Mouse (Mus musculus) spleen, adult 2 months (tissue): ENCODE measurements around the gene Atp8a1. TPM values are rescaled to one million over a fixed set of nuclear protein-coding genes. Genes with fewer than 3 reads are reported as not detected.

Experiments used
- DNase-seq, 2 experiments: peaks; one replicate each; pipeline versions ENCODE4 v3.0.0 to v3.0.0-alpha.2; 2012 to 2021; ENCODE audit warnings: low spot score in 2 of 2, low read depth in 1 of 2
- H3K27ac ChIP-seq: fragments of 200-500 bp; 2 replicates; pipeline ENCODE4 v1.5.1; 2012; ENCODE audit warnings: low read length, inconsistent platforms; ENCODE audit not compliant: insufficient read depth
- H3K27me3 ChIP-seq: fragments of 200-500 bp; 2 replicates; pipeline ENCODE4 v1.6.1; 2012; ENCODE audit warnings: mild to moderate bottlenecking, moderate library complexity, low read length, inconsistent platforms; ENCODE audit not compliant: control insufficient read depth, insufficient read depth
- H3K36me3 ChIP-seq: fragments of 200-500 bp; 2 replicates; pipeline ENCODE4 v1.6.1; 2012; ENCODE audit warnings: mild to moderate bottlenecking, low read length, inconsistent platforms; ENCODE audit not compliant: control insufficient read depth, insufficient read depth
- H3K4me1 ChIP-seq: fragments of 200-500 bp; 2 replicates; pipeline ENCODE4 v1.6.1; 2011; ENCODE audit warnings: inconsistent platforms; ENCODE audit not compliant: control insufficient read depth, insufficient read depth, insufficient read length
- H3K4me3 ChIP-seq: fragments of 200-500 bp; 2 replicates; pipeline ENCODE4 v1.5.1; 2011; ENCODE audit warnings: mild to moderate bottlenecking, inconsistent platforms; ENCODE audit not compliant: insufficient read depth, insufficient read length; ENCODE audit errors: extremely low read depth
- CTCF ChIP-seq: fragments of 200-500 bp; IDR thresholded peaks from 2 replicates; pipeline ENCODE4 v1.5.1; 2011; ENCODE audit warnings: mild to moderate bottlenecking, inconsistent platforms; ENCODE audit not compliant: insufficient read depth, insufficient read length, insufficient replicate concordance; ENCODE audit errors: extremely low read depth
- POLR2A ChIP-seq: fragments of 200-500 bp; IDR thresholded peaks from 2 replicates; pipeline ENCODE4 v1.6.1; 2011; ENCODE audit warnings: low read depth, low read length, inconsistent platforms
- WGBS: fragments of 180-500 bp; shearing (Covaris S2); methylation state at CpG from one replicate; pipeline ENCODE4 v1.1.7; 2018; 5-methylcytosine and 5-hydroxymethylcytosine counted together
- polyA plus RNA-seq: library from polyadenylated mRNA; depleted of rRNA; stranded (reverse); fragments of >200 nt; gene quantifications from 2 replicates; pipeline ENCODE4 v1.2.3, GENCODE M21; 2012

Atp8a1 gene
- polyA plus RNA-seq, 1 experiment, result 24.6 TPM

- TF ChIP-seq CTCF (no peak), POLR2A (no peak)
- WGBS, result 94% methylated on average over 12 of the region's 12 CpGs
- no peak for DNase-seq
- H3K36me3 ChIP-seq, result peaks cover 31% of the 10 kb centered on the region
- no peak overlapping the region for H3K4me3 ChIP-seq
- H3K27me3 ChIP-seq, result no peaks in the 10 kb centered on the region
- H3K4me1 ChIP-seq, result no peaks in the 10 kb centered on the region
- H3K27ac ChIP-seq, result no peak overlapping the region
Measured at GRCm38 (mm10) chr5:67621230-67621629, 226.0 kb downstream of the Atp8a1 start.

GRCm38 (mm10) chr5:67609520-67609837 is 237.8 kb downstream of the Atp8a1 start:
- peaks cover 31% of the 10 kb centered on the region for H3K27me3 ChIP-seq
- H3K4me1 ChIP-seq, result peaks cover 13% of the 10 kb centered on the region
- WGBS, result 42% methylated on average over 2 of the region's 2 CpGs
- TF ChIP-seq POLR2A (no peak), CTCF (no peak)
- no peak for DNase-seq
- no peaks in the 10 kb centered on the region for H3K36me3 ChIP-seq
- H3K4me3 ChIP-seq, result no peak overlapping the region
- no peak overlapping the region for H3K27ac ChIP-seq

GRCm38 (mm10) chr5:67608674-67609519 is 238.3 kb downstream of the Atp8a1 start:
- Histone ChIP-seq H3K4me3 (peak overlapping the region; percentile 57; the same call in 1 of the 2 replicates), H3K36me3 (no peaks in the 10 kb centered on the region), H3K27ac (no peak overlapping the region), H3K27me3 (peaks cover 31% of the 10 kb centered on the region), H3K4me1 (peaks cover 13% of the 10 kb centered on the region)
- no peak for DNase-seq
- TF ChIP-seq POLR2A, result no peak
- no peak for TF ChIP-seq CTCF
- 24% methylated on average over 31 of the region's 31 CpGs for WGBS

GRCm38 (mm10) chr5:67607804-67608673 is 239.2 kb downstream of the Atp8a1 start, which contains the start of gene Shisa3:
Gene Shisa3, plus strand, starts transcription at chr5:67607882.
- H3K27me3 ChIP-seq, result peaks cover 31% of the 10 kb centered on the region
- peak in 1 of 2 experiments; percentile 6 for DNase-seq
- peak within 1 kb of the TSS; percentile 57 for H3K4me3 ChIP-seq
- no peaks in the 10 kb centered on the region for H3K36me3 ChIP-seq
- WGBS, result 1% methylated on average over 86 of the region's 86 CpGs
- peaks cover 13% of the 10 kb centered on the region for H3K4me1 ChIP-seq
- TF ChIP-seq POLR2A, result no peak
- TF ChIP-seq CTCF, result no peak
- H3K27ac ChIP-seq, result no peak within 1 kb of the TSS

- peak; percentile 9 to 22 for DNase-seq
- TF ChIP-seq POLR2A (no peak), CTCF (no peak)
- Histone ChIP-seq H3K36me3 (no peaks in the 10 kb centered on the region), H3K4me3 (peak overlapping the region; percentile 57), H3K27ac (no peak overlapping the region), H3K4me1 (peaks cover 13% of the 10 kb centered on the region), H3K27me3 (peaks cover 31% of the 10 kb centered on the region)
- WGBS, result 3% methylated on average over 66 of the region's 66 CpGs
Measured at GRCm38 (mm10) chr5:67606916-67607803, 240.1 kb downstream of the Atp8a1 start.

- H3K27ac ChIP-seq, result no peak overlapping the region
- peaks cover 13% of the 10 kb centered on the region for H3K4me1 ChIP-seq
- peaks cover 28% of the 10 kb centered on the region for H3K27me3 ChIP-seq
- TF ChIP-seq CTCF, result no peak
- no peak for TF ChIP-seq POLR2A
- no peak overlapping the region for H3K4me3 ChIP-seq
- H3K36me3 ChIP-seq, result no peaks in the 10 kb centered on the region
- DNase-seq, result no peak
- 54% methylated on average over 5 of the region's 5 CpGs for WGBS
Measured at GRCm38 (mm10) chr5:67605951-67606350, 241.3 kb downstream of the Atp8a1 start.
